Mouse (Mus musculus): Measurements from ENCODE around the gene Gucy2c. TPM values are rescaled to one million over a fixed set of nuclear protein-coding genes. Genes with fewer than 3 reads are reported as not detected.

Gene Gucy2c
- polyA plus RNA-seq, 1 experiment = 0.07 TPM

DNA sequence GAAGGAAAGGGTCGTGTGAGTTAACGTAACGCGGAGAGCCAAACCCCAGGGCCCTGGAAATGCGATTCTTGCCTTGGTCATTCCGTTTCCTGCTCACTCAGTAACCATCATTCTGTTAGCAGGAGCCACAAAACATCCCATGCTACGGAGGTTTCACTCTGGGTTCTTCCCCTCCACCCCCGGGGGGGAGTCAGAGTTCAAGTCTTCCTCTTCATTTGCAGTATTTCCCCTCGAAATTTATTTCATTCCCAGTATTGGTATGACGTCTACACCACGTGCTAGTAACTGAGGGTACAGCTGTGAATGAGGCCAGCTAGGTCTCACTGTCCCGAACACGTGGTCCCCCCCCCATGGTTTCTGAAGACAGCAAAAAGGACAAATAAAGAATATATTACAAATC is 28.1 kb upstream of the Gucy2c start:
- 41% methylated on average over 13 of the region's 13 CpGs for WGBS
- Histone ChIP-seq H3K27me3 (ENCODE audit: control insufficient read depth, insufficient read depth, low read length) (no peaks in the 10 kb centered on the region), H3K36me3 (ENCODE audit: control insufficient read depth, insufficient read depth, low read length) (peaks cover 15% of the 10 kb centered on the region), H3K4me3 (ENCODE audit: extremely low read depth, insufficient read depth, insufficient read length) (peak overlapping the region; percentile 46; the same call in 1 of the 2 replicates), H3K27ac (ENCODE audit: insufficient read depth, low read length) (no peak overlapping the region), H3K4me1 (ENCODE audit: control insufficient read depth, insufficient read depth, insufficient read length) (peaks cover 6% of the 10 kb centered on the region; the same call in 1 of the 2 replicates)
- DNase-seq (ENCODE audit: low read depth in 1 of 2, low spot score in 2 of 2) = no peak
- no peak for TF ChIP-seq CTCF (IDR thresholded peaks at IDR 0.05; ENCODE audit: extremely low read depth, insufficient read depth, insufficient read length, insufficient replicate concordance)
- TF ChIP-seq POLR2A (IDR thresholded peaks at IDR 0.05; ENCODE audit: low read depth, low read length) = no peak

DNA sequence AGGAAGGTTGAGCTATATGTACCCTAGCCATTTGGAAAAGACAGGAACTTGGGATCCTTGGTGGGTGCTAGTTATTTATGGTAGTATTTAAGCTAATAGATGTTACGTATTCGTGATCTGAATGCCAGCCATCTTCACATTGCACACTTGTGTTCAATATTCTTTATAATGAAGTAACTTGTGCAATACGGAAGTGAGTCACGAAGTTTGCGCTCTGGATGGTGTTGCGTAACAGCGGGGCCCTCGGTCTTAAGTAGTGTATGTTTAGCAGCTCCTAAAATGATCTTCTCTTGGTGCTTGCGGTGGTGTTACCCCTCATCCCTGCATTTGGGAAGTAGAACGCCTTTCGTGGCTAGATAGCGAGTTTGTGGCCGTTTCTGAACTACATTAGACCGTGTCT is 27.5 kb upstream of the Gucy2c start:
- peaks cover 6% of the 10 kb centered on the region; the same call in 1 of the 2 replicates for H3K4me1 ChIP-seq (ENCODE audit: control insufficient read depth, insufficient read depth, insufficient read length)
- no peaks in the 10 kb centered on the region for H3K27me3 ChIP-seq (ENCODE audit: control insufficient read depth, insufficient read depth, low read length)
- TF ChIP-seq POLR2A (IDR thresholded peaks at IDR 0.05; ENCODE audit: low read depth, low read length) = no peak
- no peak for TF ChIP-seq CTCF (IDR thresholded peaks at IDR 0.05; ENCODE audit: extremely low read depth, insufficient read depth, insufficient read length, insufficient replicate concordance)
- 2% methylated on average over 14 of the region's 14 CpGs for WGBS
- DNase-seq (ENCODE audit: low read depth in 1 of 2, low spot score in 2 of 2) = peak; percentile 37 to 47
- H3K4me3 ChIP-seq (ENCODE audit: extremely low read depth, insufficient read depth, insufficient read length) = peak overlapping the region; percentile 88
- peaks cover 11% of the 10 kb centered on the region for H3K36me3 ChIP-seq (ENCODE audit: control insufficient read depth, insufficient read depth, low read length)
- H3K27ac ChIP-seq (ENCODE audit: insufficient read depth, low read length) = peak overlapping the region; percentile 85

GRCm38 (mm10) chr6:136808631-136809046 is 27.1 kb upstream of the Gucy2c start:
- 1% methylated on average over 28 of the region's 28 CpGs for WGBS
- peak in 1 of 2 experiments; percentile 29 for DNase-seq (ENCODE audit: low read depth in 1 of 2, low spot score in 2 of 2)

GRCm38 (mm10) chr6:136808014-136808417 is 26.5 kb upstream of the Gucy2c start, which contains the start of gene H2afj:
H2afj (plus strand) TSS chr6:136808244.
- peak within 1 kb of the TSS; percentile 88 for H3K4me3 ChIP-seq (ENCODE audit: extremely low read depth, insufficient read depth, insufficient read length)
- no peak for TF ChIP-seq CTCF (IDR thresholded peaks at IDR 0.05; ENCODE audit: extremely low read depth, insufficient read depth, insufficient read length, insufficient replicate concordance)
- peak; percentile 88 for TF ChIP-seq POLR2A (IDR thresholded peaks at IDR 0.05; ENCODE audit: low read depth, low read length)
- WGBS = 1% methylated on average over 34 of the region's 34 CpGs
- peak within 1 kb of the TSS; percentile 85 for H3K27ac ChIP-seq (ENCODE audit: insufficient read depth, low read length)
- peak; percentile 92 to 98 for DNase-seq (ENCODE audit: low read depth in 1 of 2, low spot score in 2 of 2)
- H3K36me3 ChIP-seq (ENCODE audit: control insufficient read depth, insufficient read depth, low read length) = peaks cover 5% of the 10 kb centered on the region
- peaks cover 6% of the 10 kb centered on the region; the same call in 1 of the 2 replicates for H3K4me1 ChIP-seq (ENCODE audit: control insufficient read depth, insufficient read depth, insufficient read length)
- H3K27me3 ChIP-seq (ENCODE audit: control insufficient read depth, insufficient read depth, low read length) = no peaks in the 10 kb centered on the region

More at GRCm38 (mm10) chr6:136808631-136809046, 27.1 kb upstream of the Gucy2c start:
- Histone ChIP-seq H3K36me3 (ENCODE audit: control insufficient read depth, insufficient read depth, low read length) (peaks cover 7% of the 10 kb centered on the region), H3K4me3 (ENCODE audit: extremely low read depth, insufficient read depth, insufficient read length) (peak overlapping the region; percentile 88), H3K27me3 (ENCODE audit: control insufficient read depth, insufficient read depth, low read length) (no peaks in the 10 kb centered on the region), H3K4me1 (ENCODE audit: control insufficient read depth, insufficient read depth, insufficient read length) (peaks cover 6% of the 10 kb centered on the region; the same call in 1 of the 2 replicates), H3K27ac (ENCODE audit: insufficient read depth, low read length) (peak overlapping the region; percentile 85)
- TF ChIP-seq CTCF (IDR thresholded peaks at IDR 0.05; ENCODE audit: extremely low read depth, insufficient read depth, insufficient read length, insufficient replicate concordance) = no peak
- no peak for TF ChIP-seq POLR2A (IDR thresholded peaks at IDR 0.05; ENCODE audit: low read depth, low read length)

DNA sequence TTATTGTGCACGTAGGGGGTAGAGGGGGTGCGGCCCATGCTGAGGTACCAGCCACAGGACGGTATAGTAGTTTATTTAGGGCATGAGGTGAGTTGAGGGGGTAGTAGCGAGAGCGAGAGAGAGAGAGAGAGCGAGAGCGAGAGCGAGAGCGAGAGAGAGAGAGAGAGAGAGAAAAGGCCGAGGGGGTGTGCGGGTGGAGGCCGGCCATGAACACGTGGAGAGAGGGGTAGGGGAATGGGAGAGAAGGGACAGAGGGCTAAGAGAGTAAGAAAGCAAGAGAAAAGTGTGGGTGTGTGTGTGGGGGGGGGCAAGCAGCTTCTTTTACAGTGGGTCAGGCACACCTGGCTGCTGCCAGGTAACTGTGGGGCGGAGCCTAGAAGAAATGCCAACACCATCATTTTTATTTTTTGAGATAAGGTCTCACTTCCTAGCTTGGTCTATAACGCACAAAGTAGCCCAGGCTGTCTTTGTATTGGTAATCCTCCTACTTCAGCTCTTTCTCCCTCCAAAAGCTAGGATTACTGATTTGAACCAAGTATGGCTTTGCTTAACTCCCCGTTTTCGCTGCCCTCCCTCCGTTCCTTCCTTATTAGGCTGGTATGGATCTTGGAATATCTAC is 25.9 kb upstream of the Gucy2c start:
- peaks cover 4% of the 10 kb centered on the region for H3K36me3 ChIP-seq (ENCODE audit: control insufficient read depth, insufficient read depth, low read length)
- peak overlapping the region; percentile 63 for H3K27ac ChIP-seq (ENCODE audit: insufficient read depth, low read length)
- peak overlapping the region; percentile 37; the same call in 1 of the 2 replicates for H3K4me3 ChIP-seq (ENCODE audit: extremely low read depth, insufficient read depth, insufficient read length)
- peaks cover 6% of the 10 kb centered on the region for H3K4me1 ChIP-seq (ENCODE audit: control insufficient read depth, insufficient read depth, insufficient read length)
- TF ChIP-seq POLR2A (IDR thresholded peaks at IDR 0.05; ENCODE audit: low read depth, low read length) (no peak), CTCF (IDR thresholded peaks at IDR 0.05; ENCODE audit: extremely low read depth, insufficient read depth, insufficient read length, insufficient replicate concordance) (no peak)
- no peak for DNase-seq (ENCODE audit: low read depth in 1 of 2, low spot score in 2 of 2)
- no peaks in the 10 kb centered on the region for H3K27me3 ChIP-seq (ENCODE audit: control insufficient read depth, insufficient read depth, low read length)
- WGBS = 58% methylated on average over 18 of the region's 18 CpGs

GRCm38 (mm10) chr6:136806819-136807218 is 25.3 kb upstream of the Gucy2c start:
- TF ChIP-seq POLR2A (IDR thresholded peaks at IDR 0.05; ENCODE audit: low read depth, low read length) (no peak), CTCF (IDR thresholded peaks at IDR 0.05; ENCODE audit: extremely low read depth, insufficient read depth, insufficient read length, insufficient replicate concordance) (no peak)
- Histone ChIP-seq H3K4me1 (ENCODE audit: control insufficient read depth, insufficient read depth, insufficient read length) (peaks cover 6% of the 10 kb centered on the region), H3K27ac (ENCODE audit: insufficient read depth, low read length) (no peak overlapping the region), H3K36me3 (ENCODE audit: control insufficient read depth, insufficient read depth, low read length) (peaks cover 3% of the 10 kb centered on the region), H3K27me3 (ENCODE audit: control insufficient read depth, insufficient read depth, low read length) (no peaks in the 10 kb centered on the region), H3K4me3 (ENCODE audit: extremely low read depth, insufficient read depth, insufficient read length) (no peak overlapping the region)
- DNase-seq (ENCODE audit: low read depth in 1 of 2, low spot score in 2 of 2) = no peak
- 91% methylated on average over 5 of the region's 5 CpGs for whole genome bisulfite sequencing

GRCm38 (mm10) chr6:136805409-136805775 is 23.8 kb upstream of the Gucy2c start:
- no peaks in the 10 kb centered on the region for H3K27me3 ChIP-seq (ENCODE audit: control insufficient read depth, insufficient read depth, low read length)
- H3K27ac ChIP-seq (ENCODE audit: insufficient read depth, low read length) = no peak overlapping the region
- no peak for DNase-seq (ENCODE audit: low read depth in 1 of 2, low spot score in 2 of 2)
- H3K36me3 ChIP-seq (ENCODE audit: control insufficient read depth, insufficient read depth, low read length) = peaks cover 2% of the 10 kb centered on the region
- H3K4me1 ChIP-seq (ENCODE audit: control insufficient read depth, insufficient read depth, insufficient read length) = peaks cover 6% of the 10 kb centered on the region
- no peak for TF ChIP-seq POLR2A (IDR thresholded peaks at IDR 0.05; ENCODE audit: low read depth, low read length)
- no peak for TF ChIP-seq CTCF (IDR thresholded peaks at IDR 0.05; ENCODE audit: extremely low read depth, insufficient read depth, insufficient read length, insufficient replicate concordance)
- no peak overlapping the region for H3K4me3 ChIP-seq (ENCODE audit: extremely low read depth, insufficient read depth, insufficient read length)
- 46% methylated on average over 1 of the region's 1 CpGs for WGBS
